Mouse (Mus musculus) embryonic facial prominence, embryonic 14.5 days (tissue): ENCODE data around the gene Rarb. TPM values are rescaled to one million over a fixed set of nuclear protein-coding genes. Genes with fewer than 3 reads are reported as not detected.
A peak's percentile ranks its signal among the peaks of the same experiment; 100 is the strongest.

Source experiments
- ATAC-seq: fragments of 200-750 bp; cut with Nextera tagmentation; 2 replicates; pipeline ENCODE4 v1.8.0; 2017; ENCODE audit warnings: low read depth, moderate number of reproducible peaks, moderate TSS enrichment
- DNase-seq: peaks from one replicate; pipeline ENCODE4 v3.0.0-alpha.2; 2015; ENCODE audit warnings: low spot score
- H3K27ac ChIP-seq: fragments of 300-500 bp; sonication (generic); replicated peaks from 2 replicates; pipeline ENCODE4 v1.5.1; 2014; ENCODE audit warnings: low read depth, mild to moderate bottlenecking, low read length, moderate library complexity
- H3K27me3 ChIP-seq: fragments of 300-500 bp; sonication (generic); replicated peaks from 2 replicates; pipeline ENCODE4 v1.6.1; 2014; ENCODE audit warnings: low read length; ENCODE audit not compliant: control insufficient read depth, insufficient read depth
- H3K36me3 ChIP-seq: fragments of 300-500 bp; sonication (generic); 2 replicates; pipeline ENCODE4 v1.6.1; 2014; ENCODE audit warnings: low read length, mixed read lengths; ENCODE audit not compliant: control insufficient read depth, insufficient read depth
- H3K4me1 ChIP-seq: fragments of 300-500 bp; sonication (generic); 2 replicates; pipeline ENCODE4 v1.6.1; 2014; ENCODE audit warnings: antibody characterized with exemption, low read length; ENCODE audit not compliant: control insufficient read depth, insufficient read depth
- H3K4me2 ChIP-seq: fragments of 300-500 bp; sonication (generic); 2 replicates; pipeline ENCODE4 v1.6.1; 2014; ENCODE audit warnings: low read depth, mild to moderate bottlenecking, low read length, moderate library complexity, mixed read lengths
- H3K4me3 ChIP-seq: fragments of 300-500 bp; sonication (generic); 2 replicates; pipeline ENCODE4 v1.5.1; 2014; ENCODE audit warnings: low read depth, mild to moderate bottlenecking, low read length
- H3K9ac ChIP-seq: fragments of 300-500 bp; sonication (generic); 2 replicates; pipeline ENCODE4 v1.6.1; 2014; ENCODE audit warnings: low read depth, mild to moderate bottlenecking, low read length, moderate library complexity, mixed read lengths
- H3K9me3 ChIP-seq: fragments of 300-500 bp; sonication (generic); 2 replicates; pipeline ENCODE4 v1.6.1; 2016; ENCODE audit warnings: low read length; ENCODE audit not compliant: control insufficient read depth
- WGBS: fragments of 180-500 bp; shearing (Covaris S2); extraction: QIAGEN DNeasy Blood & Tissue Kit; methylation state at CpG from one replicate; pipeline ENCODE4 v1.1.7; 2014; 5-methylcytosine and 5-hydroxymethylcytosine counted together
- polyA plus RNA-seq: library from polyadenylated mRNA; unstranded; fragments of >200 nt; fragmentation: Nextera tagmentation; extraction: Ambion mirVana; gene quantifications from 2 replicates; pipeline ENCODE4 v1.2.1, GENCODE M21; 2014

The Rarb gene
- polyA plus RNA-seq, 1 experiment from 2014 or later = 15.8 TPM

- Histone ChIP-seq H3K27ac (no peak overlapping the region), H3K4me3 (no peak overlapping the region), H3K27me3 (no peaks in the 10 kb centered on the region), H3K4me2 (no peak overlapping the region), H3K9ac (no peak overlapping the region), H3K9me3 (0 out of 2 replicates have a peak, but pooled peaks cover 2% of the 10 kb centered on the region), H3K36me3 (no peaks in the 10 kb centered on the region), H3K4me1 (no peaks in the 10 kb centered on the region)
- DNase-seq (no peak), ATAC-seq (no peak)
- WGBS = 91% methylated on average over 9 of the region's 15 CpGs
Observed at GRCm38 (mm10) chr14:16723991-16724390, 95.0 kb downstream of the Rarb start.

GRCm38 (mm10) chr14:16717821-16718220 is 101.1 kb downstream of the Rarb start:
- Histone ChIP-seq H3K9me3 (0 out of 2 replicates have a peak, but pooled peaks cover 2% of the 10 kb centered on the region), H3K4me1 (no peaks in the 10 kb centered on the region), H3K9ac (no peak overlapping the region), H3K4me3 (no peak overlapping the region), H3K27me3 (no peaks in the 10 kb centered on the region), H3K27ac (no peak overlapping the region), H3K36me3 (no peaks in the 10 kb centered on the region), H3K4me2 (no peak overlapping the region)
- ATAC-seq = no peak; the same call in 1 of the 2 replicates
- WGBS = 57% methylated on average over 3 of the region's 3 CpGs
- no peak for DNase-seq

GRCm38 (mm10) chr14:16714344-16714955 is 104.5 kb downstream of the Rarb start:
- no peaks in the 10 kb centered on the region for H3K27me3 ChIP-seq
- H3K36me3 ChIP-seq = no peaks in the 10 kb centered on the region
- H3K4me1 ChIP-seq = no peaks in the 10 kb centered on the region
- no peaks in the 10 kb centered on the region for H3K9me3 ChIP-seq
- no peak overlapping the region for H3K4me2 ChIP-seq
- no peak overlapping the region for H3K9ac ChIP-seq
- DNase-seq = peak; percentile 54
- H3K27ac ChIP-seq = no peak overlapping the region
- ATAC-seq = peak; percentile 65; the same call in 1 of the 2 replicates
- no peak overlapping the region for H3K4me3 ChIP-seq
- 33% methylated on average over 9 of the region's 9 CpGs for WGBS

GRCm38 (mm10) chr14:16713773-16714172 is 105.2 kb downstream of the Rarb start:
- no peak overlapping the region for H3K4me3 ChIP-seq
- 58% methylated on average over 2 of the region's 2 CpGs for WGBS
- ATAC-seq = no peak
- H3K4me2 ChIP-seq = no peak overlapping the region
- no peaks in the 10 kb centered on the region for H3K4me1 ChIP-seq
- H3K9me3 ChIP-seq = no peaks in the 10 kb centered on the region
- no peak overlapping the region for H3K9ac ChIP-seq
- H3K36me3 ChIP-seq = no peaks in the 10 kb centered on the region
- H3K27ac ChIP-seq = no peak overlapping the region
- no peaks in the 10 kb centered on the region for H3K27me3 ChIP-seq
- DNase-seq = no peak

GRCm38 (mm10) chr14:16699228-16699627 is 119.7 kb downstream of the Rarb start:
- WGBS = 77% methylated on average over 4 of the region's 4 CpGs
- DNase-seq (no peak), ATAC-seq (no peak)
- Histone ChIP-seq H3K27me3 (no peaks in the 10 kb centered on the region), H3K36me3 (no peaks in the 10 kb centered on the region), H3K27ac (no peak overlapping the region), H3K9ac (no peak overlapping the region), H3K4me1 (no peaks in the 10 kb centered on the region), H3K4me3 (no peak overlapping the region), H3K4me2 (no peak overlapping the region), H3K9me3 (no peaks in the 10 kb centered on the region)

GRCm38 (mm10) chr14:16695453-16696120 is 123.4 kb downstream of the Rarb start:
- no peaks in the 10 kb centered on the region for H3K27me3 ChIP-seq
- no peak overlapping the region for H3K27ac ChIP-seq
- no peak overlapping the region for H3K9ac ChIP-seq
- no peaks in the 10 kb centered on the region for H3K9me3 ChIP-seq
- H3K4me3 ChIP-seq = no peak overlapping the region
- H3K36me3 ChIP-seq = no peaks in the 10 kb centered on the region
- no peaks in the 10 kb centered on the region for H3K4me1 ChIP-seq
- H3K4me2 ChIP-seq = no peak overlapping the region
- ATAC-seq (no peak), DNase-seq (peak; percentile 29)
- 43% methylated on average over 3 of the region's 3 CpGs for WGBS

- no peaks in the 10 kb centered on the region for H3K36me3 ChIP-seq
- H3K27me3 ChIP-seq = no peaks in the 10 kb centered on the region
- no peak overlapping the region for H3K27ac ChIP-seq
- H3K4me3 ChIP-seq = no peak overlapping the region
- DNase-seq = no peak
- no peaks in the 10 kb centered on the region for H3K4me1 ChIP-seq
- WGBS = 48% methylated on average over 3 of the region's 3 CpGs
- H3K9ac ChIP-seq = no peak overlapping the region
- no peaks in the 10 kb centered on the region for H3K9me3 ChIP-seq
- peak; percentile 76 for ATAC-seq
- H3K4me2 ChIP-seq = no peak overlapping the region
Observed at GRCm38 (mm10) chr14:16678335-16678734, 140.6 kb downstream of the Rarb start.

- no peak for ATAC-seq
- Histone ChIP-seq H3K4me3 (no peak overlapping the region), H3K9me3 (no peaks in the 10 kb centered on the region)
Observed at GRCm38 (mm10) chr14:16677081-16677480, 141.9 kb downstream of the Rarb start.

GRCm38 (mm10) chr14:16670571-16670970 is 148.4 kb downstream of the Rarb start:
- Histone ChIP-seq H3K27me3 (no peaks in the 10 kb centered on the region), H3K4me1 (no peaks in the 10 kb centered on the region), H3K4me3 (no peak overlapping the region), H3K9me3 (no peaks in the 10 kb centered on the region), H3K27ac (no peak overlapping the region), H3K36me3 (no peaks in the 10 kb centered on the region), H3K9ac (no peak overlapping the region), H3K4me2 (no peak overlapping the region)
- ATAC-seq (no peak), DNase-seq (no peak)
- 78% methylated on average over 3 of the region's 3 CpGs for WGBS

More at GRCm38 (mm10) chr14:16677081-16677480, 141.9 kb downstream of the Rarb start:
- Histone ChIP-seq H3K27me3 (no peaks in the 10 kb centered on the region), H3K9ac (no peak overlapping the region), H3K4me2 (no peak overlapping the region), H3K36me3 (no peaks in the 10 kb centered on the region), H3K4me1 (no peaks in the 10 kb centered on the region), H3K27ac (no peak overlapping the region)
- DNase-seq = no peak
